Mouse (Mus musculus): Measurements from ENCODE around the gene Cela2a.

Cela2a gene

DNA sequence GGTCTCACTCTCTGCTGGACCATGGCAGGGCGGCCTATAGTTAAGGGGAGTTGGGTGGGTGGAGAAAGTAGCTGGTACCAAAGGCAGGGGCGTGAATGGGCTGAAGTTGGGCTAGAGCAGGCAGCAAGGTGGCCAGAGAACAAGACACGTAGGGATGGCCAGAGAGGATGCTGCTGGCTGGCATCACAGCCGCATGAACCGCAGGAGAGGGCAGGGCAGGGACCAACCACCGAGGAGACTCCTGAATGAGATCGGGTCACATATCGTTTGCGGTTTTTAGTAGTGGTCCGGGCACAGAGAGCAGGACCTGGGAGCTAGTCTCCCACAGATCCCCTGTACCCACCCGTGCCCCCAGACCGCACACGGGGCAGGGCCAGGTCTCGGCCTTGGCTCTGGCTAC is 33.4 kb upstream of the Cela2a start:
- no peak for DNase-seq (ENCODE audit: extremely low spot score, low read depth, low spot score)

DNA sequence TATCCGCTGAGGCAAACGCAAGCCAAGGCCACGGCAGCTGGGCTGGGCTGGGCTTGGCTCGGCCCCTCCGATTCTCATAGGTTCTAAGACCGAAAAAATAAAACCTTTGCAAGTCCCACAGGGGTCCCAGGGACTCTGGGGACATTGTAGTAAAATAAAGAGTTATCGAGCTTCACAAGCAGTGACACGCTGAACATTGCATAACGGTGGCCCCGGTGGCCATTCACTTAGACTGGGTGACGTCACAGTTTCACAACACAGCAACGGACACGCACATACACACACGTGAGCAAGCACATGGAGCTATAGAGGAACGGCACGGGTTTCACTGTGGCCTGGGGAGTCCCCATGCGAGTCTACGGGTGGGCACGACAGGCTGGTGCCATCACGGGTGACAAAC is 32.5 kb upstream of the Cela2a start:
- DNase-seq (ENCODE audit: extremely low spot score, low read depth, low spot score), result no peak

DNA sequence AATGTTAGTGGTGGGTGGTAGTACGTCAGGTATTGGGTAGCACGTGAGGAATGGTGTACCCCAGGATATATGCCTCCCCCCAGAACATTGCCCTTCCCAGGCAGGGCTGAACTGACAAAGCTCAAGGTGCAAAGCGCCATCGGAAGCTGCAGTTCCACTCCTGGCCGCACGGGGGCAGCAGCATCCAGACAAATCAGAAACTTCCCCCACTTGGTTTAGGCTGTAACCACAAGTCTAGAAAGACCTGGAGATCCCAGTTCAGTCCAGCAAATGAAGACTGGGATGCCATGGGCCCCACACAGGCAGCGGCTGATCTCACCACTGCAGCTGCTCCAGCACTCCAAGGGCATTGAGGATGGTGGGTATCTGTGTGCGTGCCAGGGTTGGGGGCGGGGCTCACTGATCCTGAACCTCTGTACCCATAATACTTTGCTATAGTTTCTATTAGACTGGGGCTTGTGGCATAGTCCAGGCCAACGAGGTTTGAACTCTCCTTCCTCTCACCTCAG is 31.5 kb upstream of the Cela2a start:
- DNase-seq (ENCODE audit: extremely low spot score, low read depth, low spot score), result no peak

DNA sequence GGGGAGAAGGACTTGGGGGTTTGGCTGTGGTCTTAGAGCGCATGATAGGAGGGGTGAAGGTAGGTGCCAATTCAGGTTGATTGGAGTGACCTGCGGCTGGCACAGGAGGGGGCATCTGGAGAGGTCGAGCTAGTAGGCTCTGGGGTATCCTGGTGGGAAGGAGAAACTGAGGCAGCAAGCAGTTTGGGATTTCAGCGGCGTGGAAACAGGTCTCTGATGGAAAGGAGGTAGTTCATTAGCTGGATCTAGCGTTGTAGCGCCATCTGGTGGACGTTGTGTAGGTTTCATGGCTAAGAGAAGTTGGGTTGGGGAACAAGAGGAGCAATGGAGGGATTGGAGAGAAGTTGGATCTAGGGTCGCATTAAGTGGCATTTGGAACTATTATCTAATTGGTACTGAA is 27.5 kb upstream of the Cela2a start:
- no peak for DNase-seq (ENCODE audit: extremely low spot score, low read depth, low spot score)

DNA sequence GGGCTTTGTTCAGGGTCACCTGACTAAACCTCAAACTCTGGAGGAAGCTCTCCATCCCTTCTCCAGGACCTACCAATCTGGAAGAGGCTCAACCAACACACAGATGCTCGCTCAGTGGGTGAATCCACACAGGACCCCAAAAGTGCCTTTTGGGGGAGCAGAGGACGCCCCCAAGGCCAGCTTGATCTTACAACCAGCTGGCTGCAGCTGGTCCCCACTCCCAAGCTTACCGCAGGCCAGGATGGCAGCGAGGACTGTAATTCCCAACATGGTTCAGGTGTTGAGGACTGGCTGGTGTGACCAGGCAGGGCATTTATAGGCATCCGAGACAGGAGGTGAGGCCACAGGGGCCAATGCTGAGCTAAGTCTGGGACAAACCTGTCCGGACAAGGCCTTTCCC is 20.0 kb upstream of the Cela2a start, which contains the start of gene Ctrc:
Ctrc (minus strand) TSS at position 361 of the 400 bp plus-strand sequence.
- DNase-seq (ENCODE audit: extremely low spot score, low read depth, low spot score), result no peak

DNA sequence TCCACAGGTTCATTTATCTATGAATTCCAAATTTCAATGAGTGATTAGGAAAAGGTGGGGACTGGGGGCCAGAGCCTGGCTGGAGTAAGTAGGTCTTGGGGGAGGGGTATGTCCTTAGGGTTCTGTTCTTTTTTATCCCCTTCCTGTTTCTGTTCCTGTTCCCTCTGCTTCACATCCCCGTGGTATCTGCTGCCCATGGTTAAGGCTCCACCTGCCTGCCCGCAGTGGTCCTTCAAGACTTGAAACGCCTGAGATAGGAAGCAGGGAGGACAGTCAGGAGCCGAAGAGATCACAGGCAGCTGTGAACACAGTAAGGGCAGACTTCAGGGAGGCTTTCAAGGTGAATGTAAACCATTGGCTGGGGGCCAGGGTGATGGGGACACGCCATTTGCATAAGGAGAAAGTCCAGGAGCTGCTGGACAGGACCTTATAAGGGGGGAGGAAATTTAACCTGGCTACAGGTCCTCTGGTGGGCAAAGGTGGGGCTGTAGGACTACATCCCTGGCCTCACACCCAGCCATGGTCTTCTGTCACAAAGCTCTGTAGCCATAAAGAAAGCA is 8.7 kb upstream of the Cela2a start:
- no peak for DNase-seq (ENCODE audit: extremely low spot score, low read depth, low spot score)

DNA sequence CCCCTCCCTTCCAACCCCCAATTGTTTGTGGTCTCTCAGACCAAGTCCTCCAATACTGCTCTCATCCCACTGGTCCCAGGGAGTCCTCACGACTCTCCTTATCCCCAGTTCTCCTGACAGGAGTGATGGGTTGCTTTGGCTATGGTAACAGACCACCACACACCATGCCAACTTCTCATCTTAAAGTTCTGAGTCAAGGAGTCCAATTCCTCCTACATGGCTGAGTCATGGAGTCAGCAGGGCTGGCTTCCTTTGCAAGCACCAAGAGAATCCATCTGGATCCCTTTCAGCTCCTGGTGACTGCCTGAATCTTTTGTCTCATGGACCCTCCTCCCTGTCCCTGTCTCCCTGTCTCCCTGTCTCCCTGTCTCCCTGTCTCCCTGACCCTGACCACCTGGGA is 8.0 kb upstream of the Cela2a start:
- DNase-seq (ENCODE audit: extremely low spot score, low read depth, low spot score), result no peak

DNA sequence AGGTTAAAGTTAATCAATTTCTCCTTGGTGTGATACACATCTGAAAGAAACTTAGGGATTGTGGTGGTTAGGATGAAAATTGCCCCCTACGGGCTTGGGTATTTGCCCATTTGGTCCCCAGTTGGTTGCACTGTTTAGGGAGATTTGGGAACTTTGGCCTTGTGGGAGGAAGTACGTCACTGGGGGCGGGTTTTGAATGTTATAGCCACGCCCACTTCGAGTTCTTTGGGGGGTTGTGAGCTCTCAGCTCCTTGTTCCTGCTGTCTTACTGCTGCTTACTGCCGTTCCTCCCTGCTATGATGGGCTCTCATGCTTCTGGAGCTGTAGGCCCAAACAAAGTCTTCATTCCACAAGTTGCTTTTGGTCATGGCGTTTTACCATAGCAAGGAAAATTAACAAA is 5.4 kb upstream of the Cela2a start:
- DNase-seq (ENCODE audit: extremely low spot score, low read depth, low spot score), result no peak

DNA sequence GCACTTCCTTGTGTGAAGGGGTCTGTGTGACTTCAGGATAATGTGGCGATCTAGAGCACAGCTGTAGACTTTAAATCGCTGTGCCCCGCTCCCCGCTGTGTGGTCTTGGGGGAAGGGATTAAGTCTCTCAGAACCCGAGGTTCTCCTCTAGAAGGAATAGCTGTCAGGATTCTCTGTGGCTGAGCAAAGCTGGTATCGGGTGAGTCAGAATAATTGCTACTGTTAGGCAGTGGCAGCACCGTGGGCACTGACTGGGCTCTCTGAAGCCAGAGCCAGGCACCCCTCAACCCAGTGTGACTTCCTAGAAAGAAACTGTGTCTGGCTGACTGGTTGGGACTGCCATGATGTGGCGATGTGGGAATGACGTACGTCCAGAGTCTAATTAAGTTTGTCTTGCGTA is 4.4 kb upstream of the Cela2a start:
- no peak for DNase-seq (ENCODE audit: extremely low spot score, low read depth, low spot score)

DNA sequence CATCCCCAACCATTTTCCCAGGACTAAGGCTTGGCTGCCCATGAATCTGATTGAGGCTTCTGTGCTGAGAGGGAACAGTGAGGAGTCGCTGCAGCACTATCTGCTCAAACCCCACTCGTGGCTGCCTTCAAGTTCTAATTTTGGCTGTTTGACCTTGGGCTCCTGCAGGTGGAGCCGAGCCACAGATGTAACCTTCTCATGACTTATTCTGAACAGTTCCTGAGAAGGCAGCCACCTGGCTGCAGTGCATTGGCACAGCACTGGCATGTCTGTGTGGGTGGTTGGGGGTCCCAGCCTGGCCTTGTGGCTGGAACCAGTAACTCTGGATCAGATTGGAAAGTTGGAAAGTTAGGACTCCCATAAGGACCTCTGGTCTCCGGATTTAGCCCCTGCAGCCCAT is 2.2 kb upstream of the Cela2a start:
- no peak for DNase-seq (ENCODE audit: extremely low spot score, low read depth, low spot score)

DNA sequence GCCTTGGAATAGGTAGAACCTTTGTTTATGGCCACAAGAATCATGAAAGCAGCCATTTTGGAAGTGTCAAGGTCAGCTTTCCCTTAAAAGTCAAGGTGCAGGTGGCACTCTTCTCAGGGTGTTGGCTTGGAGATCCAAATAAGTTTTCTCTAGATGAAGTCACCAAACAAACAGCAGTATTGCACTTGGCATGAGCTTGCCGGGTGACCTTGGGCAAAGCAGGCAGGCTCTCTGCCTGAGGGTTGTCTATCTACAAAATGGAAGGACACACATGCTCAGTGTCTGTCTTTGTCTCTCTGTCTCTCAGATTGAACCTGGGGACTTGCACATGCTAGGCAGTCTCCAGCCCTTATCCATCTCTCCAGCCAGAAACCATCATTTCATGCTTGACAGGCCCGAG is 1.4 kb upstream of the Cela2a start:
- DNase-seq (ENCODE audit: extremely low spot score, low read depth, low spot score), result no peak

DNA sequence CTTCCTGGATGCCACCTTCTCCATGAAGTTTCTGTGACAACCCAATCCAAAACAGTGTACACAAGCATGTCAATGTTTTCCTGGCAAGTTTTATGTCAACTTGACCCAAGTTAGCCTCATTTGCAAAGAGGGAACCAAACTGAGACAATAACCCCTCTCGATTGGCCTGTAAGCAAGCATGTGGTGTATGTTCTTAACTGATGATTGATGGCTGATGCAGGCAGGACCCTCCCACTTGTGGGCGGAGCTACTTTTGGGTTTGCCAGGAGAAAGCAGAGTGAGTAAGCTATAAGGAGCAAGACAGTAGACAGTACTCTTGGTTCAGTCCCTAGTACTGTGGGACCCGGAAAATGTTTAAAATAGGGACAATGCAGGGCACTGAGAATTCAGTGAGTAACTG is 3.0 kb downstream of the Cela2a start:
- no peak for DNase-seq (ENCODE audit: extremely low spot score, low read depth, low spot score)

DNA sequence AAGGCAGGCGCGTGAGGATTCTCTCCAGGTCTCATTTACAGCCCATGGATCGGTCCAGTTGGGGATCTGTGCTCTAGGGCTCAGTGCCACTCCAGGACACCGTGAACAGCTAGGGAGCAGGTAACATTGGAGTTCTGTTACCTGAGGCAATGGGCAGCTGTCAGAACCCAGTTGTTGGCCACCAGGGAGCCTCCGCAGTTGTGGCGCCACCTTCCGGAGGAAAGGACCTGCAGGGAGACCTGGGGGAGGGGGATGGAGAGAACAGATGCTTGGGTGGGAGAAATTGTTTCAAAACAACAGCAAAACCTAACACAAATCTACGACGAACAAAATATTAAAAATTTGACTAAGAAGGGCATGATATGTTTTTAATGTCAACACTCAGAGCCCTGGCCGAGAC is 3.9 kb downstream of the Cela2a start:
- DNase-seq (ENCODE audit: extremely low spot score, low read depth, low spot score), result no peak

DNA sequence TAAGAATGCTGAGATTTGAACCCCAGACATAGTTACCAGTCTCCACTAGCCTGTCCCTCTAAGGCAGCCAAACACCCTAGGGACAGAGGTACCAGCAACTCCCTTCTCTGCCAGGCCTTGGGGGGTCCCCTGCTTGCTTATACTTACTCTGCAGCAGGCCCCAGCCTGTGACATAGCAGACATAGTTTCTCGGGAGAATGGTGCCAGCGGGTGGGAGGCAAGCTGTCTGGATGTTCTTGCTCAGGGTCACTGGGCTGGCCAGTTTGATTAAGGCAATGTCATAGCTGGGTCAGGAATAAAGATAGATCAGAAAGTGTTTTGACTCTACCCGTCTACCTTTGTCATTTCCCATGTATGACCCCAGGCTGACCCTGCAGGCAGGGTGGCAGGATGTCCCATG is 4.8 kb downstream of the Cela2a start:
- no peak for DNase-seq (ENCODE audit: extremely low spot score, low read depth, low spot score)

DNA sequence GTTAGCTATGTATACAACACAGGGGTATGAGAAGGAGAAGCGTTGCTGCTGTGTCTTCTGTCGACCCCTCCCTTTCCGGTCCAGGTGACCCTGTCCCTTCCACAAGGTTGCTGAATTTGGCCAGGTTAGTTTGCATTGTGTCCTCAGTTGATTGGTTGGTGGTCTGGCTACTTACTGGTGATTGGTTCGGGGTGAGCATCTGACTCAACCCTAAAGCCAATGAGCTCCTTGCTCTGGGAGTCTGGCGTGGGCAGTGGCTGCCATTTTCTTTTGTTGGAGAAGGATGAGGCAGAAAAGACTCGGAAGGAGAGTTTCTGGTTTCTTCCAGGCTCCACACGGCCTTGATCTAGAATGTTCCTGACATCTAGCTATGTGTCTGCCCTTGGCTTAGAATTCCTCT is 6.6 kb downstream of the Cela2a start:
- no peak for DNase-seq (ENCODE audit: extremely low spot score, low read depth, low spot score)

DNA sequence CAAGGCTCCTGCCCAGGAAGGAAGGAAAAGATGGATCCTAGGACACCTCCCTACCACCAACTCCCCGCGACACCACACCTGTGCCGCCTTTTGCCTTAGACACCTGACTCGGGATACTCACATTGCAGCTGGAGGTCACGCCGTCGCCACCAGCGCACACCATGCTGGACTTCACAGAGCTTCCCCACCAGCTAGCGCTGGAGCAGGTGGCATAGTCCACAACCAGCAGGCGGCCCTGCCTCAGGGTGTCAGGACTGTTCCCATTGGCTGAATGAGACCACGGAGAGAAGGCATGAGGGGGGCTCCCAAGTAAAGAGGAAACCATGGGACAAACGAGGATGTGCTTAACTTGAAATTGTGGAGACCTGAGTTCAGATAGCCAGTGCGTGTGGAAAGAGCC is 7.1 kb downstream of the Cela2a start:
- no peak for DNase-seq (ENCODE audit: extremely low spot score, low read depth, low spot score)

DNA sequence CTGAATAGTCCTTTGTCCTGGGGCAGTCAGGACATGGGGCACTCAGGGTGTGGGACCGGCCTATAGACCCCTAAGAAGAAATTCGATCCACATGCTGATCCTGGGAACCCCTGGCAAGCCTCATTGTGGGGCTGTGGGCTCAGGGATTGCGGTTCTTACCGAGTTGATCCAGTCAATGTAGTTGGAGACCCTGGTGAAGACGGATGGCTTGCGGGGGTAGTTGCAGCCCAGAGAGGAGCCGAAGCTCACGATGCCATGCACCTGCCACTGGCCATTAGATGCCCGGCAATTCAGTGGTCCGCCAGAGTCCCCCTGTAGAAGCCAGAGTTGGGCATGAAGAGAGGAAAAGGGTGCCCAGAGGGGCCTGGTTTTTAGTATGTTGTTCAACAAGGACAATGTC is 8.3 kb downstream of the Cela2a start:
- no peak for DNase-seq (ENCODE audit: extremely low spot score, low read depth, low spot score)

DNA sequence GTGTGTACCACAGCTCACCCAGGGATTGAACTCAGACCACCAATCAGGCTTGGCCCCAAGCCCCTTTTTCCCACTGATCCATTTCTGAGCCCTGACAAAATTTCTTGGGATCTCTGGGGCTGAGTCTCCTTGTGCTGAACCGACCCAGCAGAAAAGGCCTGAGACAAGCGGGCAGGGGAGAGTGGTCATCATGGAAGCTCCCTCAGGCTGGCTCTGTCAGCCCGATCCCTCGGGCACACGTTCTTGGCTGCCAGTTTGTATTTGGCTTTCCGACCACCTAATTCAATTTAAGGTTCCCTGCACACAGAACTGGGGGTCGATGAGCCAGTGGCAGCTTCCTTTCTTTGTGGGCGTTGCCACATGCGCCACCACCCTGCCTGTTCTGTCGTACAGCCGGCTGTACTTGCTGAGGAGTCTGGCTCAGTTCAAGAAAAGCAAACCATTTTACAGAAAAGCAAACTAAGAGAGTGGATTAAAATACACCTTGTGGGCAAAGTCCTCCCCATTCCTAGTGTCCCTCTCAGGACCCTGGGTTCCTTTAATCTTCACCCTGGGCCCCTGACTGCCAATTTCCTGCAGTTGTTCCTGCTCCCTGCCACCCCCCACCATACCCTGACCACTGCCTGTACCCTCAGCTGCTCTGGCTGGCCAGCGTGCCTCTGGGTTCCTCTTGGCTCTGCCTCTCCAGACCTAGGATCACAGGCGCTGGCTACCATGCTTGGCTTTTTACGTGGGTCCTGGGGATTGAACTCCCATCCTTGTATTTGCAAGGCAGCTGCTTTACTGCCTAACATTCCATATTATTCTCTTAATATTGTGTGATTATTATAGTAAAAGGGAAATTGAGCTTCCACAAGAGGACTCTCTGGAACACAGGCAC is 8.9 kb downstream of the Cela2a start:
- DNase-seq (ENCODE audit: extremely low spot score, low read depth, low spot score), result no peak

DNA sequence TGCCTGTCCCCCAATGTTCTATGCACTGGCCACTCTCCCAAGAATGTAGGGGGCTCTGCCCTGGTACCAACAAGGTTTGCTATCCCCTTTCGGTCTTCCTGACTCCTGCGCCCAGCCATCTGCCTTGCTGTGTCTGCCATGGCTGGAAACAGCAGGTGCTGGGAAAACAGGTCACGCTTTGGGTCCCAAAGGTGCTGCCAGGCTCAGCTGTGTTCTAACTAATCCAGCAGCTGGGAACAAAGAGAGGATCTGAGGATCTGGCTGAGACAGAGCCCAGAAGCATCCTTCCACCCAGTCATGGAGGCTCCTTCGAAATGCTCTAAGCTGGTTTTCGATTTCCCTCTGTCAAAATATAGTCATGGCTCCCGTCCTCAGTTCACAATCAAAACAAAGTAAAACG is 9.7 kb downstream of the Cela2a start:
- no peak for DNase-seq (ENCODE audit: extremely low spot score, low read depth, low spot score)

DNA sequence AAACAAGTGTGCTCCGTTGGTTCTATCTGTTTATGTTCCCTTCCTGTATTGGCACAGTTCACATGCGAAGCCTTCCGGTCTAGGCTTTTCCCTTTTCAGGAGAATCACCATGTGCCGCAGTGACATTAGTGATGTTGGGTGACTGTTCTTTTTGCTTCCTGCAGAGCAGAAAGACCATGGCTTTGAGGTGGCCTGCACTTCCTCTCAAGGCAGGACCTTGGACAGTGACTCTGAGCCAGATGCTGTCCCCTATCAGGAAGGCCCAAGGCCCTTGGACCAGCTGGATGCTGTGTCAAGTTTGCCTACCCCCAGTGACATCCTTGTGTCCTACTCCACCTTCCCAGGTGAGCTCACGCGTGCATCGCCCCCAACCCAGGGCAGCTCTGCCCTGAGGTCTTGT is 14.6 kb downstream of the Cela2a start:
- DNase-seq (ENCODE audit: extremely low spot score, low read depth, low spot score), result no peak

DNA sequence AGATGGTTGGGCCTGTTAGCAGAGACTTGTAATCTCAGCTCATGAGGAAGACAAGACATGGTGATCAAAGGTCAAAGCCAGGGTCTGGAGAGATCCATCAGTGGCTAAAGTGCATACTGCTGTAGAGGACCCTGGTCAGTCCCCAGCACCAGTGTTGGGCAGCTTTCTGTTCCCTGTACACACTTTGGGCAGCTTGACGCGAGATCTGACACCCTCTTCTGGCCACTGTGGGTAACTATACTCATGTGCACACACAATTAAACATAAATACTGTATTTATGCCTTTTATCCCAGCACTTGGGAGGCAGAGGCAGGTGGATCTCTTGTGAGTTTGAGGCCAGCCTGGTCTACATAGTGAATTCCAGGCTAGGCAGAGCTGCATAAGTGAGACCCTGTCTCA is 15.0 kb downstream of the Cela2a start:
- DNase-seq (ENCODE audit: extremely low spot score, low read depth, low spot score), result no peak

DNA sequence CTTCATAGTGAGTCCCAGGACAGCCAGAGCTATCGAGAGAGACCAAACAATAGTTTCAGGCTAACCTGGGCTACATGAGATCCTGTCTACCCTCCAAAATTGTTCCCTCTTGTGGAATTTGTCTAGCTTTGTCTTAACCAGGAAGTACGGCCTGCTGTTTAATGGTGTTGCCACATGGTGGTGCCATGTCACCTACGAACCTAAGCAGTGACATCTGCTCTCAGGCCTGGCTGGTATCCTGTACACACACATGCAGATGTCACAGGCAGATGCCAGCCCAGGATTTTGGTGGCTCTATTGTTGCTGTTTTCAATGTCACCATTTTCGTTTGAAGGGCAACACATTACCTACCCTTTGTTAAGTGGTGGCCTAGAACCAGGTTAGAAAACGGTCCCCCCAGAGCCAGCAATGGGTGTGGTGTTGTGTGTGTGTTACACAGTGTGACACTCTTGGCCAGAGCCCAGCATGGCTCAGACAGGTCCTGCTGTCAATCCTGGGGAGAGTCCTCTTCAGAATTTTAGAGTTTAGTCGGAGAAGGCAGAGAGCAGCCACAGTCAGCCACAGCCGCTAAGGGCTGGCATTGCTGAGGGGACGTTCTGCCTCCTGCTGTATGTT is 16.0 kb downstream of the Cela2a start:
- DNase-seq (ENCODE audit: extremely low spot score, low read depth, low spot score), result no peak

All from hindlimb bud, embryonic 11.5 days (tissue).